Mouse (Mus musculus): ENCODE data around the gene Iba57. TPM values are rescaled to one million over a fixed set of nuclear protein-coding genes. Genes with fewer than 3 reads are reported as not detected.

The Iba57 gene
- polyA plus RNA-seq, 1 experiment from 2014 or later: 2.6 TPM

DNA sequence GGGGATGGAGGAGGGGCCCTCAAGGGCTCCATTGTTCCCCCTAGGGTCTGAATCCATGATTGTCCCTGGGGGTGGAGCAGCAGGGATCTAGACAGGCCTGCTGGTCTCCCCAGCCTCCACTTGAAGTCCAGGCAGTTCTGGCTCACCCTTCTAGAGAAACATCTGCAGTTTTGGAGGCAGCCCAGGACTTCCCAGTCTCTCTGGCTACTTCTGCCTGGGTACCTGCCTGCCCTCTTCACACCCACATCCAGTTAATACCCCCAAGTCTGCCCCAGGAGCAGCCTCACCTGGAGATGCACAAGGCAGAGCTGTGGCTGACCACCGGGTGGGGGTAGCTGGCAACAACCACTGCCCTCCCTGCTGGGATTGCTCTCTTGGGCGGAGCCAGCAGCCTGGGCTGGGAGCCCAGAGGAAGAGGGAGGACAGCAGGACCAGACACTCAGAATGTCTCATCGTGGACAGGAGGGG lies 19.4 kb upstream of the Iba57 start, which contains the start of gene Gjc2:
Gene Gjc2 (minus strand): TSS at position 350 of the 468 bp plus-strand sequence.
- Histone ChIP-seq H3K4me1 (ENCODE audit: control insufficient read depth, insufficient read depth, low read length) (no peaks in the 10 kb centered on the region), H3K27ac (ENCODE audit: low read depth, low read length) (no peak within 1 kb of the TSS), H3K9ac (ENCODE audit: low read length) (no peak within 1 kb of the TSS), H3K4me3 (ENCODE audit: low read depth, low read length) (no peak within 1 kb of the TSS), H3K36me3 (ENCODE audit: control insufficient read depth, insufficient read depth, low read length) (peaks cover 4% of the 10 kb centered on the region), H3K4me2 (ENCODE audit: low read depth) (no peak within 1 kb of the TSS), H3K9me3 (ENCODE audit: control insufficient read depth, low read length) (no peaks in the 10 kb centered on the region), H3K27me3 (ENCODE audit: control insufficient read depth, insufficient read depth, low read length) (peaks cover 11% of the 10 kb centered on the region)
- no peak for ATAC-seq (ENCODE audit: insufficient read depth, low FRiP score, low TSS enrichment)
- WGBS: 54% methylated on average over 3 of the region's 3 CpGs
- DNase-seq (ENCODE audit: low spot score): no peak

DNA sequence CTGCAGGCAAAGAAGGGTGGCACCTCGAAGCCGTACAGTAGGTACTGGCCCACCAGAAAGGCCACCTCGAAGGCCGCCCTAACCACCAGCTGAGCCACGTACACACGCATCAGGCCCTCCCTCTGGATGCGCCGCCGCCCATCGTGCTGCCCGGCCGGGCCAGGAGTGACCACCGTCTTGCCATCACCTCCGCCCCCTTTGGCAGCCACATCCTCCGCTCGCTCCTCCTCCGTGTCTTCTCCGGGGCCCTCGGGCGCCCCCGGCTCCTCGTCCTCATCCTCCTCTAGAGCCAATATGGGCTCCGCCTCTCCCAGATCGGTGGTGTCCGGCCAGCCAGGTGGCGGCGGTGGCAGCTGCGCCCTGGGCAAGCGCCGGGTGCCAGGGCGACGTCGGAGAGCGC lies 13.4 kb upstream of the Iba57 start:
- ATAC-seq (ENCODE audit: insufficient read depth, low FRiP score, low TSS enrichment) (no peak), DNase-seq (ENCODE audit: low spot score) (no peak)
- H3K27ac ChIP-seq (ENCODE audit: low read depth, low read length): no peak overlapping the region
- H3K9me3 ChIP-seq (ENCODE audit: control insufficient read depth, low read length): no peaks in the 10 kb centered on the region
- H3K27me3 ChIP-seq (ENCODE audit: control insufficient read depth, insufficient read depth, low read length): peaks cover 48% of the 10 kb centered on the region
- H3K4me3 ChIP-seq (ENCODE audit: low read depth, low read length): no peak overlapping the region
- no peaks in the 10 kb centered on the region for H3K36me3 ChIP-seq (ENCODE audit: control insufficient read depth, insufficient read depth, low read length)
- no peaks in the 10 kb centered on the region for H3K4me1 ChIP-seq (ENCODE audit: control insufficient read depth, insufficient read depth, low read length)
- WGBS: 8% methylated on average over 30 of the region's 34 CpGs
- H3K4me2 ChIP-seq (ENCODE audit: low read depth): no peak overlapping the region
- H3K9ac ChIP-seq (ENCODE audit: low read length): no peak overlapping the region

DNA sequence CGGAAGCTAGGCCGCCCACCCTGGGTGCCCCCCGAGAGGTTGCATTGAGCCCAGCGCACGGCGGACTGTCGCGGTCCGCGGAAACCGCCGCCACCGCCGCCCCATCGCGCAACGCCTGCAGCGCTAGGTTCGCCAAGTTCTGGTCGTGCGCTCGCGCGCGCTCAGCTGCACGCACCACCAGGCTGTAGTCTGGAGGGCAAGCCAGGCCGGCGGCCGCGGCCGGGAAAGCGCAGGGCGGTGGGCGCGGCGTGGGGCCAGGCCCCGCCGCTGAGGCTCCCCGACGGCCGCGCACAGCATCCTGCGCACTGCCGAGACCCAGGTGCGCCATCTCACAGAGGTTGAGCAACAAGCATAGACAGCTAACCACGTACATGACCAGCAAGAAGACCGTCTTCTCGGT lies 12.9 kb upstream of the Iba57 start:
- H3K27me3 ChIP-seq (ENCODE audit: control insufficient read depth, insufficient read depth, low read length): peaks cover 48% of the 10 kb centered on the region
- no peak for ATAC-seq (ENCODE audit: insufficient read depth, low FRiP score, low TSS enrichment)
- no peak overlapping the region for H3K4me3 ChIP-seq (ENCODE audit: low read depth, low read length)
- H3K36me3 ChIP-seq (ENCODE audit: control insufficient read depth, insufficient read depth, low read length): no peaks in the 10 kb centered on the region
- WGBS: 3% methylated on average over 45 of the region's 48 CpGs
- H3K4me1 ChIP-seq (ENCODE audit: control insufficient read depth, insufficient read depth, low read length): no peaks in the 10 kb centered on the region
- no peak for DNase-seq (ENCODE audit: low spot score)
- H3K9ac ChIP-seq (ENCODE audit: low read length): no peak overlapping the region
- H3K4me2 ChIP-seq (ENCODE audit: low read depth): no peak overlapping the region
- H3K27ac ChIP-seq (ENCODE audit: low read depth, low read length): no peak overlapping the region
- H3K9me3 ChIP-seq (ENCODE audit: control insufficient read depth, low read length): no peaks in the 10 kb centered on the region

DNA sequence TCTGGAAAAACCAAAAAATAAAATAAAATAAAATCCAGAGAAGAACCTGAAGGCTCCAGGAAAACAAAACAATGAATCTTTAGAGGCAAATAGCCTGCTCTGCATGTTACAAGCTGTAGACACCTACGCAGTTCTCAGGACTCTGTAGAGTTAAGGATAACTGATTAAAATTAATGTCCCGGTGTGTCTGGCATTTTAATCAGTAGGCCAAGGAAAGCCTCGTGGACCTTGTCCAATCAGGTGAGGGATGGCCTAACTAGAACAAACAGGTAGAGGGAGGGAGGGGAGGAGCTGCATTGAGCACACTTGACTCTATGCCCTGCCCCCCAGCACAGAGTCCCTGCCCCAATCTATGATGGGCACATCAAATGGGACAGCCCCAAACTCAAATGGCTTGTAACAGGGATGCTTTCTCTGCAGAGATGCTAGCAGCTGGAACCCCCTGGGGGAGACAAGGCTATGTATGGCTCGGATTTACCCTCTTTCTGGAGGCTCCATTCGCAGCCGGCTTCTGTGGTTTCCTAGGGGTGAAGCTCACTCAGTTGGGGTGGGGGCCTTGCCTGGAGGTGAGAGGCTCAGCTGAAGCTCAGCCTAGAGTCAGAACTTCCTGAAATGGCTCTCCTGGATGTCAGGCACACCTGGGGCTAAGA lies 10.8 kb upstream of the Iba57 start:
- Histone ChIP-seq H3K27ac (ENCODE audit: low read depth, low read length) (no peak overlapping the region), H3K9ac (ENCODE audit: low read length) (no peak overlapping the region), H3K4me1 (ENCODE audit: control insufficient read depth, insufficient read depth, low read length) (no peaks in the 10 kb centered on the region), H3K4me2 (ENCODE audit: low read depth) (no peak overlapping the region), H3K36me3 (ENCODE audit: control insufficient read depth, insufficient read depth, low read length) (no peaks in the 10 kb centered on the region), H3K27me3 (ENCODE audit: control insufficient read depth, insufficient read depth, low read length) (peaks cover 48% of the 10 kb centered on the region), H3K4me3 (ENCODE audit: low read depth, low read length) (no peak overlapping the region), H3K9me3 (ENCODE audit: control insufficient read depth, low read length) (no peaks in the 10 kb centered on the region)
- 65% methylated on average over 6 of the region's 6 CpGs for WGBS
- DNase-seq (ENCODE audit: low spot score) (no peak), ATAC-seq (ENCODE audit: insufficient read depth, low FRiP score, low TSS enrichment) (no peak)

DNA sequence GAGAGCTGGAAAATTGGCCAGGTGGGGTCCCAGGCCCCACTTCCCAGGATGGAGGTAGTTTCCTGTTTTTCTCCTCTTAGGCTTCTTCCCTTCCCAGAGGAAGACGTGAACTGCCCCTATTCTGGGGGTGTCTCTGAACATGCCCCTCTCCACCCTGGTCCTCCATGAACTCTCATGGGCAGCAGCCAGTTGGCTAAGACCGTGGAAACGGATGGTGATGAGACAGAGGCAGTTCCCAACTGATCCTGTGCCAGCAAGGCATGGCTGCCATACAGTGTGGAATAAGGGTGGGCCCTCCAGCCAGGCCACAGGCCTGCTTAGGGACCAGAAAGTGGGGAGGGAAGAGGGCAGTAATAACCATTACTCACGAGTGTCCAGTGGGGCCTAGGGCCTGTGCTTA lies 7.0 kb upstream of the Iba57 start:
- H3K4me3 ChIP-seq (ENCODE audit: low read depth, low read length): no peak overlapping the region
- no peak for DNase-seq (ENCODE audit: low spot score)
- no peaks in the 10 kb centered on the region for H3K9me3 ChIP-seq (ENCODE audit: control insufficient read depth, low read length)
- no peak overlapping the region for H3K9ac ChIP-seq (ENCODE audit: low read length)
- H3K36me3 ChIP-seq (ENCODE audit: control insufficient read depth, insufficient read depth, low read length): no peaks in the 10 kb centered on the region
- 79% methylated on average over 4 of the region's 4 CpGs for WGBS
- H3K27me3 ChIP-seq (ENCODE audit: control insufficient read depth, insufficient read depth, low read length): peaks cover 14% of the 10 kb centered on the region
- no peaks in the 10 kb centered on the region for H3K4me1 ChIP-seq (ENCODE audit: control insufficient read depth, insufficient read depth, low read length)
- ATAC-seq (ENCODE audit: insufficient read depth, low FRiP score, low TSS enrichment): no peak
- no peak overlapping the region for H3K27ac ChIP-seq (ENCODE audit: low read depth, low read length)
- no peak overlapping the region for H3K4me2 ChIP-seq (ENCODE audit: low read depth)

DNA sequence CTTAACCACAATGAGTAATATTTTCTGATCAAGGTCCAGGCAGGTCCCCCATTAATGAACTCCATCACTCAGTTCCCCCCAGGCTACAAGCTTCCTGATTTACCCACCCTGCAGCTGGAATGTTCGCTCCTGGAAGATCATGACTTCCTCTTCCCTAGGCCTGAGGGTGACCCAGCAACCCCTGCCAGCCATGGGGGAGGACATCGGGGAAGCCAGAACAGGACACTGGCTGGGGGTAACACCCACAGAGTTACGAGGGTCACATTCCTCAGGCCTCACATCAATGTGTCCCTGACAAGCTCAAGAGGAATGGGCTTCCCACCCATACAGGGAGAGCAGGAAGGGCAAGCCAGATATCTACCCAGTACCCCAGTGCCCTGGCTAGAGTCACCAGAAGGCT lies 6.3 kb upstream of the Iba57 start:
- ATAC-seq (ENCODE audit: insufficient read depth, low FRiP score, low TSS enrichment) (no peak), DNase-seq (ENCODE audit: low spot score) (no peak)
- 71% methylated on average over 3 of the region's 3 CpGs for WGBS
- Histone ChIP-seq H3K27me3 (ENCODE audit: control insufficient read depth, insufficient read depth, low read length) (peaks cover 6% of the 10 kb centered on the region), H3K4me1 (ENCODE audit: control insufficient read depth, insufficient read depth, low read length) (no peaks in the 10 kb centered on the region), H3K36me3 (ENCODE audit: control insufficient read depth, insufficient read depth, low read length) (no peaks in the 10 kb centered on the region), H3K27ac (ENCODE audit: low read depth, low read length) (no peak overlapping the region), H3K9me3 (ENCODE audit: control insufficient read depth, low read length) (no peaks in the 10 kb centered on the region), H3K9ac (ENCODE audit: low read length) (no peak overlapping the region), H3K4me2 (ENCODE audit: low read depth) (no peak overlapping the region), H3K4me3 (ENCODE audit: low read depth, low read length) (no peak overlapping the region)

DNA sequence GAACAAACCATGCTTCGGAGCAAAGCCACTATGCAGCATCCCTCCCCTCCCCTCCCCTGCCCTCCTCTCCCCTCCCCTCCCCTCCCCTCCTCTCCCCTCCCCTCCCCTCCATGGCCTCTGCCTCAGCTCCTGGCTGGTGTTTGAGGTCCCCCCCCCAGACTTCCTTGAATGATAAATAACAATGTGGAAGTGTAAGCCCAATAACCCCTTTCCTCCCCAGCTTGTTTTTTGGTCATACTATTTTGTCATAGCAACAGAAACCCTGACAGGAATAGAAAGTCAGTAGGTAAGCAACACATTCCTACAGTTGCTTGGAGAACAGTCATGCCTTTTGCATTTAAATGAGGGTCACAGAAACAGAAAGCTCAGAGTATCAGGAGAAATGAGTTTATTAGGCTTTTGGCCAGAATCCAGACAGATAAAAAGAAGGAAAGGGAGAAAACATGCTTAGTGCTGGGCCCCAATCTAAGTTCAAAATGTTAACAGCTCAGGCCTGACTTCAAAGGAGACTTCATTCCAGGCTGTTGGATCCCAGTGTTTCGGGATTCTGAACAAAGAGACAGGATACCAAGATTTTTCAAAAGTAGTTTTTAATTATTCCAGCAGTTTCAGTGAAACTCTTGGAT lies 2.2 kb upstream of the Iba57 start:
- Histone ChIP-seq H3K27ac (ENCODE audit: low read depth, low read length) (no peak overlapping the region), H3K4me3 (ENCODE audit: low read depth, low read length) (no peak overlapping the region), H3K9me3 (ENCODE audit: control insufficient read depth, low read length) (no peaks in the 10 kb centered on the region), H3K9ac (ENCODE audit: low read length) (no peak overlapping the region), H3K4me1 (ENCODE audit: control insufficient read depth, insufficient read depth, low read length) (peaks cover 3% of the 10 kb centered on the region; the same call in 1 of the 2 replicates), H3K36me3 (ENCODE audit: control insufficient read depth, insufficient read depth, low read length) (no peaks in the 10 kb centered on the region), H3K4me2 (ENCODE audit: low read depth) (no peak overlapping the region), H3K27me3 (ENCODE audit: control insufficient read depth, insufficient read depth, low read length) (no peaks in the 10 kb centered on the region)
- no peak for ATAC-seq (ENCODE audit: insufficient read depth, low FRiP score, low TSS enrichment)
- 64% methylated on average over 2 of the region's 2 CpGs for WGBS
- no peak for DNase-seq (ENCODE audit: low spot score)

DNA sequence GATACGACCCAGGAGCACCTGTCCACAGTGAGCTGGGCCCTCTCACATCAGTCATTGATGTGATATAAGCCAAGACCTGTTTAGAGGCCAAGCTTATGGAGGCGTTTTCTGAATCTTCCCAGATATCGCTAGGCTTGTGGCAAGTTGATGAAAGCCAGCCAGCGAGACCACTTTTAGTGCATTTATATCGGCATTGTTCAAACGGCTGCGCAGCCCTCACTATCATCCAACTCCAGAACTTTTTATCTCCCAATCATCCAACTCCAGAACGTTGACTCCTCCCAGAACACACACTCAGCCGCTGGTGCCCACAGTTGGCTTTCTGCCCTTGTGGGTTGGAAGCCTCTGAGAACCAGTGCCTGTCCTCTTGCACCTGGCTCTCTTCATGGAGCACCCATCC lies 845 bp upstream of the Iba57 start:
- peak overlapping the region; percentile 70 for H3K4me2 ChIP-seq (ENCODE audit: low read depth)
- H3K9me3 ChIP-seq (ENCODE audit: control insufficient read depth, low read length): no peaks in the 10 kb centered on the region
- peak overlapping the region; percentile 32; the same call in 1 of the 2 replicates for H3K9ac ChIP-seq (ENCODE audit: low read length)
- no peaks in the 10 kb centered on the region for H3K27me3 ChIP-seq (ENCODE audit: control insufficient read depth, insufficient read depth, low read length)
- ATAC-seq (ENCODE audit: insufficient read depth, low FRiP score, low TSS enrichment) (no peak), DNase-seq (ENCODE audit: low spot score) (no peak)
- WGBS: 84% methylated on average over 9 of the region's 9 CpGs
- H3K36me3 ChIP-seq (ENCODE audit: control insufficient read depth, insufficient read depth, low read length): no peaks in the 10 kb centered on the region
- peaks cover 3% of the 10 kb centered on the region; the same call in 1 of the 2 replicates for H3K4me1 ChIP-seq (ENCODE audit: control insufficient read depth, insufficient read depth, low read length)
- 0 out of 2 replicates have a peak overlapping the region, but pooled peaks have one; percentile 88 for H3K27ac ChIP-seq (ENCODE audit: low read depth, low read length)
- H3K4me3 ChIP-seq (ENCODE audit: low read depth, low read length): no peak overlapping the region; the same call in 1 of the 2 replicates
